Mouse (Mus musculus): Measurements from ENCODE around the gene Sar1b. TPM values are rescaled to one million over a fixed set of nuclear protein-coding genes. Genes with fewer than 3 reads are reported as not detected.
A peak's percentile ranks its signal among the peaks of the same experiment; 100 is the strongest.
"Not testable (repeated sequence)": the region's sequence is repeated elsewhere in the genome, so short reads cannot be mapped to it uniquely, and the experiment has no call there.

The Sar1b gene
- total RNA-seq (2022): 100 to 1,000 TPM; 149 to 178 (median 154) TPM

DNA sequence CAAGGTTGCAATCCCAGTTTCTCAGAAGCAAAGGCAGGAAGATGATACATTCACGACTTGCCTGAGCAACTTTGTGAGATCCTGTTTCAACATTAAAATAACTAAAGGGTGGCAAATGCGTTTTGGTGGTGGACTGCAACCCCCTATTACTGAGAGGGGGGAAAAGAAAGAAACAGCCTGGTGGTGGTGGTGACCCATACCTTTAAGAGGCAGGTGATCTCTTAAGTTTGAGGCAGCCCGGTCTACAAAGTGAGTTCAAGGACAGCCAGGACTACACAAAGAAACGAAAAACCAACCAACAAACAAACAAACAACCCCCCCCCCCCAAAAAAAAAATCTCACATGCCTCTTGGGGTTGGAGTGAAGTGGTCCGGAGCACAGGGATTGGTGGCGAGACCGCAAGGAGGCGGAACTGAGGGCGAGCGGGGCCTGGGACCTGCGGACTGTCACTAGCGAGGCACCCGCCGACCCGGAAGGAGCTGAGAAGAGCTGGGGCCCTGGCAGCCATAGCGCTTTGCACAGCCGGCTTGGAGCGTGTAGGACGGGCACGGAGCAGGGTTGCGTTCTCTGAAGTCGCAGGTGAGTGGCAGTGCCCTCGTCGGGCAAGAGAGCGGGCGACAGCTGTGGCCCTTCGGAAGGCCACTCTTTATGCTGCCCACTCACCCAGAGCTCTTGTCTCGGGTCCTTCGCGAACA, at the start of gene Sar1b, which contains the start of gene Sec24a:
Sar1b (plus strand) TSS at position 475 of the 695 bp plus-strand sequence.
Sec24a (minus strand) TSS at position 422 of the 695 bp plus-strand sequence.
- peak; percentile 73 for DNase-seq (ENCODE audit: low spot score)

DNA sequence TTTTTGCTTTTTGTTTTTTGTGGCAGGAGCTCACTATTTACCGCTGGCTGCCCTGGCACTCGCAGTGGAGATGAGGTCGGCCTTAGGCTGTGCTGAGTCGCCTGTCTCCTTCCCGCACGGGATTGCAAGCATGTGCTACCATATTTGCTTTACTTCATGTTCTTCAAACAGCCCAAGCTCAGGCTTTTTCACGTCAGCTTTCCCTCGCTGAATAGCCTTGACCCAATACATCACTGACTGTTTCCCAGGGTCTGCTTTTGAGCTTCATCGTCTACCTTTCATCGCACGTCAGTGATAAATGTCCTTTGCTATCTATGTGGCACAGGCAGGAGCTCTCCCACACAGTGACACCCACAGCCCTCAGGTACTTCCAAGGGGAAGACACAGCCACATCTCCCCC, 42.4 kb upstream of the Sar1b start:
- no peak for DNase-seq (ENCODE audit: low spot score)

DNA sequence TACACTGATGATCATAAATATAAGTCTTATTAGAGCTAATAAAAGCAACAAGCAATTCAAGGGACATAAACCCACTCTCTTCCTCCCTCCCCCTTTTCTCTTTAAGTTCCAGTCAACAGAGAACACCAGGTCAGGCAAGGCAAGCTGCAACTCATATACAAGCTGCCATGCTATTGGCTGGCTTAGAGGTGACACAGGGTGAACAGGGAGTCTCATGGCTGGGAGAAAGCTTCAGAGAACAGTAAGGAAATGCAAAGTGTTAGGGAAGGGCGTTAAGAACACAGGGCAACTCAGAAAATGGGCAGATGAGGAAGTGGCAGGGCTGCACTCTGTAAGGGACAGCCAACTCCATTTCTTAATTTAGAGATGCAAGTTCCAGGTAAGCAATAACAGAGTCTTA, 30.6 kb upstream of the Sar1b start:
- no peak for DNase-seq (ENCODE audit: low spot score)

DNA sequence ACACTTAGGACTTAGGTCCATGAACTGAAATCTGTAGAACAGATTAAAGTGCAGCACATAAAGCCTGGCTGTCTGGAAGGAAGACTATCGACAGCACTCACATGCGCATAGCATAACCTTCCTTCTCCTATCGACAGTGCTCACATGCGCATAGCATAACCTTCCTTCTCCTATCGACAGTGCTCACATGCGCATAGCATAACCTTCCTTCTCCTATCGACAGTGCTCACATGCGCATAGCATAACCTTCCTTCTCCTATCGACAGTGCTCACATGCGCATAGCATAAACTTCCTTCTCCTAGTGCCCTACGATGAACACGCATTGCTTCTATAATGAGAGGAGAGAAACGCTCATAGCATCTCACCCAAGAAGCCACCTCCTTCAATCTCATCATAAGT, 29.3 kb upstream of the Sar1b start:
- not testable (repeated sequence) for DNase-seq (ENCODE audit: low spot score)

DNA sequence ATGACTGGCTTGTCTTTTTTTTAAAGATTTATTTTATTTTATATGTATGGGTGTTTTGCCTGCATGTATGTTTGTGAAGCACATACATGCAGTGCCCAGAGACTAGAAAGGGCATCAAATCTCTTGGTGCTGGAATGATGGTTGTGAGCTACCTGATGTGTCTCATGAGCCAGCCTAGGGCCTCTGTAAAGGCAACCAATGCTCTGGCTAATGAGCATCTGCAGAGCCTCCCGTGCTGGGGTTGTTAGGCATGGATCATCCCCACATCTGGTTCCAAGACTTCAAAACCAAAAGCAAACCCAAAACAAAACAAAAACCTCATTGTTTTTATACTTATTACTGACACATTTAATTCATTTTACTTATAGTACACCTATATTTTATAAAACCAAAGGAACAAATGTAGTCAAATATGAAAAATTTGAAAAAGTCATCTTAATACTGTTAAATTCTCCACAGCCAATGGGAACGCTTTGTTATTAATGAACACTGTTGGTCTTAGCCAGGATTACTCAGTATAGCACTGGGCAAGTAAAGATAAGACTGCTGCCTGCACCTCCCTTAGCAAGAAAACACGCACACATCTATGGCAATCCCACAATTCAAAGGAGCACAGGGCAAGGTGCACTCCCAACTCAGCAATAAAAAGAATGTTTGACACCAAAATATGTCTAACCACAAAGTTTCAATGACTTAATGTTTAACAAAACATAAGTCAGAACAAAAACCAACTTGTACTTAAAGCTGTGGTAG, 24.7 kb upstream of the Sar1b start:
- DNase-seq (ENCODE audit: low spot score): no peak

DNA sequence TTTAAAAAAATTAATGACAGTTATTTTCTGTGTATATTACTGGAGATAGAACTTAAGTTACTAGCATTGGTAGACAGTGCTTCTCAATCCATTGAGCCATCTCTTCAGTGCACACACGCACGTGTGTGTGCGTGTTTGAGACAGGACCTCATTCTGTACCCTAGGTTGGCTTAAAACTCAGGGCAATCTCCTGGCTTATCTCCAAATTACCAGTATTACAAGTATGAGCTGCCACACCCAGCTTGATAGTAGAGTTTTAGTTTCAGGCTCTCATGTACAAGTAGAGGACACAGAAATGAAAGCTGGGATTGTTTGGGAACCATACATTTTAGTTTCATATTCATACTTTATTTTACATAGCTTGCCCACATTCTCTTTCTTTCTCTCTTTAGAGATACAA, 22.8 kb upstream of the Sar1b start:
- no peak for DNase-seq (ENCODE audit: low spot score)

DNA sequence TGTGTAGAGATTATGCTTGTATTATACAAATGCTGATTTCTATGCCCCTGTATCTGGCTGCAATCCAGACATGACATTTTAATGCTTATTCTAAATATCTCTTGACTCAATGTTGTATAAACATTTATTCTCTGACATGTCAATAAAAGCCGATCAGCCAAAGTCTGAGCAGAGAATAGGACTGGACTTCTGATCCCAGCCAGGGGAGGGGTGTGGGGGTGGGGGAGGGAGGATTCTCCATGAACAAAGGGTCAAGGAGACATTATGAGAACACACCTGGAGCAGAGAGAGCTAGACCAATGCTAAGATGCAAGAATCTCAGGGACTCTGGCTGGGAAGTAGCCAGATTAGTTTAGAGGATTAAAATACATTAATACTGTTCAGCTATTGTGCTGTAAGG, 17.4 kb upstream of the Sar1b start:
- DNase-seq (ENCODE audit: low spot score): no peak

DNA sequence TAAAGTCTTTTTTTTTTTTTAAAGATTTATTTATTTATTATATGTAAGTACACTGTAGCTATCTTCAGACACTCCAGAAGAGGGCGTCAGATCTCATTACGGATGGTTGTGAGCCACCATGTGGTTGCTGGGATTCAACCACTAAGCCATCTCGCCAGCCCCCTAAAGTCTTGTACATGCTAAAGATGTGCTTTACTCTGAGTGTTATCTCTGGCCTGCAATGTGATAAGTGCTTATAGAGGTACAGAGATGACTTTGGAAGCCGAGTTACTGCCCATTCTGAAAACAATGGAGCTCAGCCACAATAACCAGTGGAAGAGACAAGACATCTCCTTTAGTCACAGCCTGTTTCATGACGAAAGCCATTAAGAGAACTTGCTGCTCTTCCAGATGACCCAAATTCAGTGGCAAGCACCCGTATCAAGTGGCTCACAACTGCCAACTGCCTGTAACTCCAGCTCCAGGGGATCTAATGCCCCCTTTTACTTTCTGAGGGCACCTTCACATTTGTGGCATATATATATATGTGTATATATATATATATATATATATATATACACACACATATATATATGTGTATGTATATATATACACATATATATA, 11.8 kb upstream of the Sar1b start:
- not testable (repeated sequence) for DNase-seq (ENCODE audit: low spot score)

DNA sequence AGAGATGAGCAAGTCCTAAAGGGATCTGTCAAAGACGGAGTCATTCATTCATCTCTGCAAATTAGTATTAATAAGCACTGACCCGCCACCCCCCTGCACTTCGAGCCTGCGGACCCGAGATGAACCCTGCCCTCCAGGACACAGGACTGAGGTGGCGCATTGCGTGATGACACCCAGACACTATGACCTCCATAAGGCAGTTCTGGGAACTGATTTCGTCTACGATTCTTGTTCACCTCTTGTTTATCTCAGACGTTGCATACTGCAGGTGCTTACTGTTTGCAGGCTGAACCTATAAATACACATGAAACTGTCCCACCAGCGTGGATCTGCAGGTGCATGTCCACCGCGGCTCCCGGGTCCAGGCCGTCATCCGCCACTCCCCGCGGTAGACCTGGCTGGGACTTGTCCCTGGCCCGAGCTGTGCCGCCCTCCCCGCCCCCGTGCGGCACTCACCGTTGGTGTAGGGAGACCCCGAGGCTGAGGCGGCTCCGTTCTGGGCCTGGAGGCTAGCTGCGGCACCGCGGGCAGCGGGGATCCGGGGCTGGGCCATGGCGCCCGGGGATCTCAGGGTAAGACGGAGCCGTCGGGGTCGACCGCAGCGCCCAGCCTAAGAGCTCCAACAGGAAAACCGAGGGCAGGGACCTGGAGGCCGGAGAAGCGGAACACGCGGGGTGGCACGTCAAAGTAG, 7.7 kb upstream of the Sar1b start:
- no peak for DNase-seq (ENCODE audit: low spot score)

DNA sequence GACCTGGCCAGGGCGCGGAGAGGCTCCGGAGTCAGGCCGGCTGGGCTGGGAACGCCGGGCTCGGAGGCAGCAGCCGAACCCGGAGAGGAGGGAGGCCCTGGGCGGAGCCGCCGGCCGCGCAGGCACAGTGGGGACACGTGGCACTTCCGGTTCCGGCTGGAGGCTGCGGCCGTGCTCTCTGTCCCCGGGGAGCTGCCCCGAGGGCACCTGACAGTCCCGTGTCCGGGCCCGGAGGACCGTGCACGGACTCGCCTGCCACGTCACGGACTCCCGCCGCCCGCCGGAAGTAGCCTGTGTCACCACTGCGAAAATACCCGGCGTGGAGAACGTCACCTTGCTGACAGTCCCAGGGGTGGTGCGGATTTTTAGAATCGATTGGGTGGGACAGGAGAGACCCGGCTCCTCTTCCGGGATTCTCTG, 7.1 kb upstream of the Sar1b start:
- peak; percentile 94 for DNase-seq (ENCODE audit: low spot score)

DNA sequence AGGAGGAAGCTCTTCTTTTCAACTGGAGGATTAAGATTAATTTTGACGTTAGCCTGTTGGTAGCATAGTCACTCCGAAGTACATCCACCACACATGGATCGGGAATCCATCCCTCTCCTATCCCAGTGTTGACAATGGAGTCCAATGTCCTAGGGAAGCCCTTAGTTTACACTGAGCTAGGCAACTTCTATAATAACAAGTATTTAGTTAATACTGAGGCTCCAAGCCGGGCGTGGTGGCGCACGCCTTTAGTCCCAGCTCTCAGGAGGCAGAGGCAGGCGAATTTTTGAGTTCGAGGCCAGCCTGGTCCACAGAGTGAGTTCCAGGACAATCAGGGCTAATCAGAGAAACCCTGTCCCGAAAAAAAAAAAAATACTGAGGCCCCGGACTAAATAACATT, 6.5 kb upstream of the Sar1b start:
- DNase-seq (ENCODE audit: low spot score): no peak

DNA sequence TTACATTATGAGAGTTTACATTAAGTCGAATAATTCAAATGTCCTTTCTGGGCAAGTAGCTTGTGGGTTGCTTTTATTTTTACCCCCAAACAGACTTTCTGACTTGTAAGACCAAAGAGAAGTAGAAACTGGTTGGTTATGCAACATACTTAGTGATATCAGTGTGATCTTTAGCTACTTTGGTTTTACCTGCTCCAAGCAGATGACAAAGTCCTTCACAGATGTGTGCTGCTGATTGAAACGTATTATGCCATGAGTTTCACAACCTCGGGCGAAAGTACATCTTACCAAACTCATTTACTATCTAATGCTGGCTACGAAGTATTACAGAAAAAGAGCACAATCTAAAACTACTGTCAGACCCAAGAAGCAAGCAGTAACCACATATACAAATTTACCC, 5.9 kb upstream of the Sar1b start:
- no peak for DNase-seq (ENCODE audit: low spot score)

DNA sequence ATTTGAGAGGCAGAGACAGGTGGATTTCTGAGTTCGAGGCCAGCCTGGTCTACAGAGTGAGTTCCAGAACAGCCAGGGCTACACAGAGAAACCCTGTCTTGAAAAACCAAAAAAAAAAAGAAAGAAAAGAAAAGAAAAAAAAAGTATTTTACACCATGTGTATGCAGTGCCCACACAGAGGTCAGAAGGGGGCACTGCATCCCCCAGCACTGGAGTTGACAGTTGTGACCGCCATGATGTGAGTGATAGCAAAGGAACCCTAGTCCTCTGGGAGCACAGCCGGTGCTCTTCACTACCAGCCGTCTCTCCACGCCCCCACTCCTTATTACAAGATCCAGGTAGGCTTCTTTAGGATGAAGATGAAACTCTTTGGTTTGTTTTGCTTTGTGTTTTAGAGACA, 5.3 kb upstream of the Sar1b start:
- not testable (repeated sequence) for DNase-seq (ENCODE audit: low spot score)

DNA sequence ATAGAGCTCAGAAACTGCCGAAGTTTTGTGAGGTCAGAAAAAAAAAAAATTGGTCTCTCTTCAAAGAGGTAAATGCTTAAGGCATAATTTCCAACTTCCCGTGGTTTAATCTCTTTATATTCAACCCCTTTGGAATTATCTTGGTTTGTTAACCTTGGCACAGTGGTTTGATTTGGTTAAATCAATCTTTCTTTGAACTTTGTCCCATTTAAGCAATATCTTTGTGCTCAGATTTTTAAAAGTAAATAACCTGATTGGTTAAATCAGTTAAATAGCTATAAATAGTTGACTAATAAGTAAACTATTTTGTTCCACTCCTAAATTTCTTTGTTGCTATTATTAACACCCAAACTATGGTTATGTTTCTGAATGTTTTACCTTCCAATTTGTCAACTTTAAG, 4.2 kb upstream of the Sar1b start:
- DNase-seq (ENCODE audit: low spot score): no peak

DNA sequence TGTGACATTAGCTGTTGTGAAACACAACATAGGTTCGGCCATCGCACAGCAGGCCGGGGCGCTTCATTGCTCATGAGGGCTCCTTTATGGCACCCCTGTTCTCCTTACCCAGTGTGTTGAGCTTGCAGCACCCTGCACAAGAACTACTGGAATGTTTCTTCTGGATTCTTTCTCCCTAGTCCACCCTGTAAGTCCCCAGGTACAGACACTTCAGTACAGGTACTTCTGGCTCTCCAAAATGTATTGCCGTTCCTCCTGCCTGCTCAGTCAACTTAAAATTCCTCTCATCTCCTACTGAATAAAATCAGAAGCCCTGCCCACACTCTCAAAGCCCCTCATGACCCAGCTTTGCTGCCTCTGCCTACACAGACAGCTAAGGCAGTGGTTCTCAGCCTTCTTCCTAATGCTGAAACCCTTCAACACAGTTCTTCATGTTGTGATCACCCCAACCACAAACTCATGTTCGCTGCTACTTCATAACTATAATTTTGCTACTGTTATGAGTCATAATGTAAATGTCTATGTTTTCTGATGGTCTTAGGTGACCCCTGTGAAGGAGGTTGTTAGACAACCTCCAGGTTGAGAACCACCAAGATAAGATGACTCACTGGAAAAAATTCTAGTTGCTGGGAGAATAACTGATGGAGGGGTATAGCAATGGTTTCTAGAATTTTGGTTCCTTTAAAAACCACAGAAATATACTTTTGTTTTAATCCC, 3.4 kb upstream of the Sar1b start:
- DNase-seq (ENCODE audit: low spot score): no peak

DNA sequence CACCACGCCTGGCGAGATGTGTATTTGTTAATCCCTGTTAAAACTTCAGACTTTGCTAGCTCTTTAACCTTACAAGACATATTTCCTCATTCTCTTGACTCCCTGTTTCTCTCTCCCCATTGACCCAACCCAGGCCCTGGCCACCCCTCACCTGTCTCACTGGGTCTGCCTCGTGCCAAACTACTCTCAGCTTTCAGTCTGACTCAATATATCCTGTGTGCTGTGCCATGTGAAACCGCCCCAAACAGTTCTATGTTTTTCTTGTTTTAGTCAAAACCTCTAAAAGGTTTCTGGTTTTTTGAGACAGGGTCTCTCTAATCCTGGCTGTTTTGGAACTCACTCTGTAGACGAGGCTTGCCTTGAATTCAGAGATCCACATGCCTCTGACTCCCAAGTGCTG, 2.2 kb upstream of the Sar1b start:
- DNase-seq (ENCODE audit: low spot score): no peak

DNA sequence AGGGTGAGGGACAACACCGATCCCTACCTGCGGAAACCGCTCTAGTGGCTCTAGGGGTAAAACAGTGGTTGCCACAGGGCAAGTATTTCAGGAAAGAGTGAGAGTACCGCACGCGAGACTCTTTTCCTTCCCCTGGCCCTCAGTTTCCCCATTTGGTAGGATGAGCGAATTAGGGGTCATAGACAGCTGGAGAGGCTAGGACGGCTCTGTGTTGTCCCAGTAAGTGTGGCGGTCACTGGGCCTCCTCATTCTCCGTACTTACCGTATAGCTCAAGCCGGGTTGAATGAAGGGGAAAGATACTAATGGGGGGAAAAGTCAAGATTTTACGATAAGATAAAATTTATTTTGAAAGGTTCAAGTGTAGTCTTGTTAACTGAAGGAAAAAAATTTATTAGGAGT, 468 bp downstream of the Sar1b start:
- no peak for DNase-seq (ENCODE audit: low spot score)

DNA sequence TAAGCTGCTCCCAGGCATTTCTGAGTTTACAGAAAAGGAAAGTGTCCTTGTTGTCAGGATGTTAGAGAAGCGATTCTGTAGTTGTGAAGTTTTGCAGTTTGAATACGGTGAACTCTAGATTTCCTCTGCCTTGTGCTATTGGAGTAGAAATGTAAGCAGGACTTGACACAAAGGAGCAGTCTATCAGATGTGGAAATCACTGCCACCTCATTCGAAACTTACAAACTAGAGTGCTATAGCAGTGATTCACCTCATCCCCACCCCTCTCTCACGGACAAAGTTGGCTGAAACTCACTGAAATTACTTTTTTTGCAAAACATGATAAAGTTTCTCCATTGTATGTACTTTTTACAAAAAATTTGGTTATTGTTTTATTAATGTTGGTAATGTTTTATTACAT, 1.3 kb downstream of the Sar1b start:
- no peak for DNase-seq (ENCODE audit: low spot score)

DNA sequence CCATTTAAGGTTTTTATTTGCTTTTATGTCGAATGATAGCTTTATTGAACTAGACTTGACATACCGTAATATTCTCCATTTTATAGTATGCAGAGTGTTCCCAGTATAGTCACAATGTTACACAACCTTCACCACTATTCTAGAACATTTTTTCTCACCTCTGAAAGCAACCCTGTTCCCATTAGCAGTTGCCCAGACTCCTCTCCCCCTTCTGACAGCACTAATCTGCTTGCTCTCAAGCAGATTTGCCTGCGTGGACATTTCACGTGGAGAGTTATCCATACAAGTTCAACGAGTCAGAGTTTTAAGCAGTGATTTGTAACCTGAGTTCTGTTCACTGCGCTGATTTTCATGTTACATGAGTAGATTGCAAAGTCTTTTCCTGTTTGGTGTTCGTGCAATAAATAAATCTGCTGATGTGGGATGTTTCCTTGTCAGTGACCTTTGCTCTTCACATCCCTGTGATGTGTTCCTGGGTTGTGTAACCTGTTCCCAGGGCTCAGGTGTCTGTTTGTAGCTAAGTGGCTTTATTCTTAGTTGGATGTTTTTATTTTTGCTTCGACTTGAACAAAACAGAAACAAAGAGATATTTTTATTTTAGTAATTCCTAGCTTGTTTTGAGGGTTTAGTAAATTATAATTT, 4.2 kb downstream of the Sar1b start:
- no peak for DNase-seq (ENCODE audit: low spot score)

DNA sequence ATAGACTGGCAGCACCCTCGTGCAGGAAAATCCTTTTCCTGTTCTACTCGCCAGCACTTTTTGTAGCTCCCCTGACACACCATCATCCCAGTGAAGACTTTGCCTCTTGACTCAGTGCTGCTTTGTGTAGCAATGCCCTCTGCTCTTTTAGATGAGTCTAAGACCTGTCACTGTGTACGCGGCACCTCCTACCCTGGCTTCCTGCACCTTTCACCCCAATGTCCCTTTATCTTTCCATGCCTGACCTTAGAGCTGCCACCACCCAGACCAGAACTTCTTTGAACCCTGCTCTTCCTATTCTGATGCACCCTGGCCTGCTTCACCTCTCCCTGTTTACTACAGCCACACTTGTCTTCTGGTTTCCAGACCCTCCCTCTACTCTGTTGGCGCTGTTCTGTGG, 4.8 kb downstream of the Sar1b start:
- no peak for DNase-seq (ENCODE audit: low spot score)

DNA sequence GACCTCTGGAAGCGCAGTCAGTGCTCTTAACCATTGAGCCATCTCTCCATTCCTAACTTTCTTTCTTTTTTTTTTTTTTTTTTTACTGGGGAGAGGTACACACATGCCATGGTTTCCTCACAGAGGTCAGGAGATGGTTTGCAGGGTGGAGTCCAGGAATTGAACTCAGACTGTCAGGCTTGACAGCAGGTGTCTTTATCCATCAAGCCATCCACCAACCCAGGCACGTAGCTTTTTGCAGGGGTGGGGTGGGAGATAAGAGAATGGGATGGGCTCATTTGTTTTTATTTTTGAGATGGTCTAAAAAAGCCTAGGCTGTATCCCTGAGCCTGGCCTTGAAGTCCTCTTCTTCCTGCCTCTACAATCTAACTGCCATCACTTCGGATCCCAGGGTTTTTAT, 12.0 kb downstream of the Sar1b start:
- no peak for DNase-seq (ENCODE audit: low spot score)
